Mouse (Mus musculus): ENCODE data around the gene Olfr740.

The Olfr740 gene

GRCm38 (mm10) chr14:50445245-50445644, at the start of gene Olfr740:
Gene Olfr740 (plus strand): TSS chr14:50445545.
- DNase-seq (ENCODE audit: extremely low read depth, low read depth, low spot score) = no peak

DNA sequence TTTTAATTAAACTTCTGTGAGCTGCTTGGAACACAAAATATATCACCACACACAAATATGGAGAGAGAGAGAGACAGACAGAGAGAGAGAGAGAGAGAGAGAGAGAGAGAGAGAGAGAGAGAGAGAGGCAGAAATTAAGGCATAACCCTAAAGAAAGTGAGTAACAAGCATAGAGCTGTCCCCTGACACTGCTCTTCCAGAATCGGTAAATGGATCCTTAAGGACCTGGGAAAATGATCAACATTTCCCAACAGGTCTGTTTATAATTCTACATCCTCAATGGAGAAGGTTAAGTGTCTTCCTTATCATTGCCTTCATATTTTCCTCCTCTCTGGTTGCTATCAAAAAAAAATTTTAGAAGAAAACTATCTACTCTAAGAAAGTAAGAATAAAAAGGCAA, 38.1 kb upstream of the Olfr740 start, which contains the start of gene Olfr738:
Olfr738 (plus strand) TSS at position 301 of the 400 bp plus-strand sequence.
- no peak for DNase-seq (ENCODE audit: extremely low read depth, low read depth, low spot score)

- no peak for DNase-seq (ENCODE audit: extremely low read depth, low read depth, low spot score)
Measured at GRCm38 (mm10) chr14:50418326-50418725, 27.0 kb upstream of the Olfr740 start, which contains the start of gene Olfr739. Gene Olfr739 (plus strand): TSS chr14:50418626.

DNA sequence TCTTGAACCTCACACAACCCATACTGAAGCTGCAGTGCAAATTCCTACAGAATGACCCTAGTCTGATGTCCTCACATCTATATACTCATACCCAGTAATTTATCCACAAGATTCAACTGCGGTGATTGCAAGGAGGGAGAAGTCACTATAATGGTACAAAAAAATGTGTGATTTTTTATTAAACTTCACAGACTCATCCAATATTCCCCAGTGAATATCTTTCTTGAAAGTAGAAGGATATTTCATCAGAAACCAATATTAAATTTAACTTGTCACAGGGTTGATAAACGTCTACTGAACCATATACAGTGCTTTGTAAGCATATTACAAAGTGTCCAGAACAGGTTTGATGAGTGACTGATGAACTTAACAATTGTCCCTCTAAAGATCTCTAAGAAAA, 27.1 kb downstream of the Olfr740 start, which contains the start of gene Olfr741:
Olfr741 (plus strand) TSS at position 301 of the 400 bp plus-strand sequence.
- no peak for DNase-seq (ENCODE audit: extremely low read depth, low read depth, low spot score)

GRCm38 (mm10) chr14:50478406-50478805, 33.1 kb downstream of the Olfr740 start:
- no peak for DNase-seq (ENCODE audit: extremely low read depth, low read depth, low spot score)

DNA sequence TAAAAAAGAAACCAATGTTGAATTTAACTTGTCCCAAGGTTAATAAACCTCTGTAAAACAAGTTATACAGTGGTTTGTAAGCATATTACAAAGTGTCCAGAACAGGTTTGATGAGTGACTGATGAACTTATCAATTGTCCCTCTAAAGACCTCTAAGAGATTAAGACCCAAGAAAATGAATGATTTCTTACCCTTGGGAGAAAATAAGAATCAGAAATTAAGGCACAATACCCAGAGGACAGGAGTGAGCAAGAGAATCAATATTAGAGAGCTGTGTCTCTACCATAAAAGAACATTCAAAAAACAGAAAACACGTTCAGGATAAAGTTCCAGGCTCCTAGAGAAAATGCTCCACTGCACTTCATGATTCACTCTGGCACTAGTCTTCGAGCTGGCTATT, 58.0 kb downstream of the Olfr740 start, which contains the start of gene Olfr742:
Olfr742 (plus strand) TSS at position 301 of the 400 bp plus-strand sequence.
- no peak for DNase-seq (ENCODE audit: extremely low read depth, low read depth, low spot score)
